Mouse (Mus musculus) kidney, embryonic 16.5 days (tissue): Measurements from ENCODE around the gene Gm45618. TPM values are rescaled to one million over a fixed set of nuclear protein-coding genes. Genes with fewer than 3 reads are reported as not detected.
"Not testable (repeated sequence)": the region's sequence is repeated elsewhere in the genome, so short reads cannot be mapped to it uniquely, and the experiment has no call there.

Experiments used
- ATAC-seq: fragments of 200-750 bp; cut with Nextera tagmentation; 2 replicates; pipeline ENCODE4 v1.8.0; 2017; ENCODE audit warnings: moderate TSS enrichment; ENCODE audit not compliant: low FRiP score, low TSS enrichment
- H3K27ac ChIP-seq: fragments of 300-500 bp; sonication (generic); 2 replicates; pipeline ENCODE4 v1.5.1; 2014; ENCODE audit warnings: low read length
- H3K27me3 ChIP-seq: fragments of 300-500 bp; sonication (generic); 2 replicates; pipeline ENCODE4 v1.6.1; 2014; ENCODE audit warnings: low read length, control low read depth, mixed read lengths; ENCODE audit not compliant: insufficient read depth
- H3K36me3 ChIP-seq: fragments of 300-500 bp; sonication (generic); 2 replicates; pipeline ENCODE4 v1.6.1; 2014; ENCODE audit warnings: low read length, control low read depth, mixed read lengths; ENCODE audit not compliant: insufficient read depth
- H3K4me1 ChIP-seq: fragments of 300-500 bp; sonication (generic); 2 replicates; pipeline ENCODE4 v1.6.1; 2014; ENCODE audit warnings: low read length, control low read depth, mixed read lengths; ENCODE audit not compliant: insufficient read depth
- H3K4me2 ChIP-seq: fragments of 300-500 bp; sonication (generic); replicated peaks from 2 replicates; pipeline ENCODE4 v1.6.1; 2014; ENCODE audit warnings: low read depth, low read length
- H3K4me3 ChIP-seq: fragments of 300-500 bp; sonication (generic); 2 replicates; pipeline ENCODE4 v1.5.1; 2014; ENCODE audit warnings: mild to moderate bottlenecking, low read length
- H3K9ac ChIP-seq: fragments of 300-500 bp; sonication (generic); replicated peaks from 2 replicates; pipeline ENCODE4 v1.6.1; 2014; ENCODE audit warnings: low read length
- H3K9me3 ChIP-seq: fragments of 300-500 bp; sonication (generic); 2 replicates; pipeline ENCODE4 v1.6.1; 2016; ENCODE audit warnings: low read length, control low read depth
- WGBS: fragments of 180-500 bp; shearing (Covaris S2); extraction: QIAGEN DNeasy Blood & Tissue Kit; methylation state at CpG from one replicate; pipeline ENCODE4 v1.1.7; 2014; 5-methylcytosine and 5-hydroxymethylcytosine counted together
- polyA plus RNA-seq: library from polyadenylated mRNA; unstranded; fragments of >200 nt; fragmentation: Nextera tagmentation; extraction: Ambion mirVana; gene quantifications from 2 replicates; pipeline ENCODE4 v1.2.1, GENCODE M21; 2015

Gene Gm45618
- not detected in 2 replicates for polyA plus RNA-seq

DNA sequence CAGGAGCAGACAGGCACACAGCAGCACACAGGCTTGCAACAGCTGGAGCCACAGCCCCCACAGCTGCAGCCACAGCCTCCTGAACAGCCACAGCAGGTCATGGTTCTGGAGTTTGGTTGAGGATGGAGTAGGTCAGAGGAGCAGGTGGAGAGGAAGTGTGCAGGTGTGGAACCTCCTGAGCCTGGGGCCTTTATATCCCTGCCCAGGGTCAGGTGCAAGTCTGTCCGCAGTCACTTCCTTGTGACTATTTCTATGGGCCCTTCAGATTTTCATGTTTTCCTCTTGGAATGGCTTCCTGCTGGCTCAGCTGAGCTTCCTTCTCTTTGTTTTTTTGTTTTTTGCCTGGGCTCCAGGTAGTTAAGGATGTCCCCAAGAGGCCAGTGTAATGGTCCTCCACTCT is at the start of gene Gm45618:
Gene Gm45618, minus strand, starts transcription at position 101 of the 400 bp plus-strand sequence.
- WGBS = 72% methylated on average over 1 of the region's 1 CpGs
- not testable (repeated sequence) for H3K9me3 ChIP-seq, H3K4me3 ChIP-seq, H3K9ac ChIP-seq, H3K27me3 ChIP-seq, ATAC-seq, H3K4me2 ChIP-seq, H3K27ac ChIP-seq, H3K4me1 ChIP-seq, H3K36me3 ChIP-seq

DNA sequence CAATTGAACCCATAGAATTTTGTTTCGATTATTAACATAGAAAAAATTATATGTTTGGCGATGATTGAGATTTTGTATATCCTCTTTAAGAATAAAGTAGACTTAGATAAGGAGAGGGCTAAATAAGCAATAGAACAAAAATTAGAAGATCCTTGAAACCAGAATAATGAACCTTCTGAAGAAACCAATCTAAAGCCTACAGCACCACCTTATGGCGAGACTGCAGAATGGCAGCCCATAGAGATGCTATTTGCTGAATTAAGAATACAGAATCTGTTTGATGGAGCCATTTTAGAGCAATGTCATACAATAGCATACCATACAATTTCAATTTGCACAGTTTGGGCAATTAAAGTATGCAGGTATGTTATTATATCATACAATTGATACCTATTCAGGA is 49.3 kb upstream of the Gm45618 start:
- Histone ChIP-seq H3K36me3 (no peaks in the 10 kb centered on the region), H3K4me3 (no peak overlapping the region), H3K4me1 (no peaks in the 10 kb centered on the region), H3K27ac (no peak overlapping the region), H3K9me3 (no peaks in the 10 kb centered on the region), H3K9ac (no peak overlapping the region), H3K27me3 (no peaks in the 10 kb centered on the region), H3K4me2 (no peak overlapping the region)
- 46% methylated on average over 3 of the region's 3 CpGs for WGBS
- no peak for ATAC-seq

DNA sequence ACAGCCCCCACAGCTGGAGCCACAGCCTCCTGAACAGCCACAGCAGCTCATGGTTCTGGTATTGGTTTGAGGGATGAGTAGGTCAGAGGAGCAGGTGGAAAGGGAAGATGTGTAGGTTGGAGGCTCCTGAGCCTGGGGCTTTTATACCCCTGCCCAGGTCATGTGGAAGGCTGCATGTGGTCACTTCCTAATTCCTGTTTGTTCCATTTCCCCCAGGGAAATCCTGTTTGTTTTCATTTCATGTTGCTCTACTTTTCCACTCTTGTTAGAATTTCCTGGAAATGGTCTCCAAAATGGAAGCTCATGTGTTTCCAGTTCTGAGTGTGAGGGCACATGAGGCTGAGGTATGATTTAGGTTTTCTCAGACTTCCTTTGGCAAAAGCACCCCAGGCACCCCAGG is 45.1 kb upstream of the Gm45618 start, which contains the start of gene Gm4553:
Gene Gm4553, minus strand, starts transcription at position 101 of the 400 bp plus-strand sequence.
- H3K4me1 ChIP-seq, H3K4me2 ChIP-seq, H3K4me3 ChIP-seq, H3K27me3 ChIP-seq, ATAC-seq, H3K9ac ChIP-seq, H3K27ac ChIP-seq, H3K9me3 ChIP-seq, H3K36me3 ChIP-seq: not testable (repeated sequence)

DNA sequence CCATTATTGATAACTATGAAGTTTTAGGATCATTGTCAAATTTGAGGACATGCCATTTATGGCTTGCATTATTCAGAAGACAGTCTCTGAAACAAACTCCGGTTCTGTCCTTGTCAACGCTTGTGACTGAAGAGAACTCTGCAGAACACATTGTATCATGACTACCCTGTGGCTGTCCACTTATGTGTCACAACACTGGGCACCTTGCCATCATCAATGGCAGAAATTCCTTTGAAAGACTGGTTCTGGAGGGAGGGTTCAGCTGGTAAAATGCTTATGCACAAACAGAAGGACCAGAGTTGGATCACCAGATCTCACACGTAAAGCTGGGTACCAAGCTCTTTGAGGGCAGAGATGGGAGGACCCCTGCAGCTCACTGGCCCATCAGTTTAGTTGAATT is 38.8 kb upstream of the Gm45618 start:
- ATAC-seq = no peak
- Histone ChIP-seq H3K4me3 (no peak overlapping the region), H3K4me1 (no peaks in the 10 kb centered on the region), H3K4me2 (no peak overlapping the region), H3K27ac (no peak overlapping the region), H3K36me3 (no peaks in the 10 kb centered on the region), H3K27me3 (no peaks in the 10 kb centered on the region), H3K9me3 (no peaks in the 10 kb centered on the region), H3K9ac (no peak overlapping the region)
- 95% methylated on average over 3 of the region's 3 CpGs for WGBS

DNA sequence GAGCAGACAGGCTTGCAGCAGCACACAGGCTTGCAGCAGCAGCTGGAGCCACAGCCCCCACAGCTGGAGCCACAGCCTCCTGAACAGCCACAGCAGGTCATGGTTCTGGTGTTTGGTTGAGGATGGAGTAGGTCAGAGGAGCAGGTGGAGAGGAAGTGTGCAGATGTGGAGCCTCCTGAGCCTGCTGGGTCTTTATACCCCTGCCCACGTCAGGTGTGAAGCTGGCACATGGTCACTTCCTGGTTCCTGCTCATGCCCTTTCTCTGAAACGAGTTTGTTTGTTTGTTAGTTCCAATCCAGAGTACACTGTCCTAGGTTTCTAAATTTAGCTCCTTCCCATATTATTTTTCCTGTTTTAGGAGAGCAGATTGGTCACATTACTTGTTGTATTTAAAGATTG is 36.5 kb upstream of the Gm45618 start, which contains the start of gene Gm29735:
Gene Gm29735, minus strand, starts transcription at position 101 of the 400 bp plus-strand sequence.
- not testable (repeated sequence) for H3K27me3 ChIP-seq, H3K4me1 ChIP-seq, H3K27ac ChIP-seq, H3K4me3 ChIP-seq, H3K4me2 ChIP-seq, H3K9me3 ChIP-seq, H3K36me3 ChIP-seq, H3K9ac ChIP-seq, ATAC-seq
- 30% methylated on average over 2 of the region's 2 CpGs for WGBS

DNA sequence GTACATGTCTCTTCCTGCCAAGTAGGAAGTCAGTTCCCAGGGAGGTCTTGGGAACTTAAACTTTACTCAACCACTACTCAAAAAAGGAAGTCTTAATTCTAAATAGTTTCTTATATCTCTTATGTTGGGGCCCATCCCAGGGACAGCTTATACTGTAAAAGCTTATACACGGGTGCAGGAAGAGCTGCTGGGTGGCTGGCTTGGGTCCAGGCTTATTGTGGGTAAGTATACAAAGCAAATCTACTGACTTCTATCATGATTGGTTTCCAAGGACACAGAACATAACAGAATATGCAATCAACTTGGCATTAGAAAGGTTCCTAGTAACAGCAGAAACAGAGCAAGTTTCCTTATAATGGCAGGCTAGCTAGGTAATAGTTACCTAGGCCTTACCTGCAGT is 34.8 kb upstream of the Gm45618 start:
- ATAC-seq = no peak
- Histone ChIP-seq H3K36me3 (no peaks in the 10 kb centered on the region), H3K9me3 (no peaks in the 10 kb centered on the region), H3K4me3 (no peak overlapping the region), H3K4me1 (no peaks in the 10 kb centered on the region), H3K27me3 (no peaks in the 10 kb centered on the region), H3K9ac (no peak overlapping the region), H3K27ac (no peak overlapping the region), H3K4me2 (no peak overlapping the region)
- 69% methylated on average over 1 of the region's 1 CpGs for WGBS

DNA sequence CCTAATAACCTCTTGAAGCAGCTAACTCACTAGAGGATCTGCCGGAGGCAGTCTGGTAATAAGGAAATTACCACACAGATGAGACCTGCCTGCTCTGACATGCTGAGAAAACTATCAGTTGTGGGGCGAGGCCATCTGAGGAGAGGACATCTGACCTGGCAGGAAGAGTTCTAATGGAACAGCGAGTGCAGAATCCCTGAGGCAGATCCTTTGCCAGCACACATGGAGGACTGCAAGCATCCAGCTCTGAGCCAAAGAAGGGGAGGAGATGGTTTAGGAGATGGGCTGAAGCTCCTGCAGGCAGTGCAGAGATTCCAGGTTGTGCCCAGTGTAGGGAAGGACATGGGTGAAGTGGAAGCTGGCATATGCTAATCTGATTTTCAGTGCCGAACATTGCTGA is 31.7 kb upstream of the Gm45618 start:
- Histone ChIP-seq H3K27me3 (no peaks in the 10 kb centered on the region), H3K36me3 (no peaks in the 10 kb centered on the region), H3K9me3 (no peaks in the 10 kb centered on the region), H3K4me1 (no peaks in the 10 kb centered on the region), H3K4me3 (no peak overlapping the region), H3K4me2 (no peak overlapping the region), H3K27ac (no peak overlapping the region), H3K9ac (no peak overlapping the region)
- no peak for ATAC-seq
- WGBS = 81% methylated on average over 4 of the region's 4 CpGs

DNA sequence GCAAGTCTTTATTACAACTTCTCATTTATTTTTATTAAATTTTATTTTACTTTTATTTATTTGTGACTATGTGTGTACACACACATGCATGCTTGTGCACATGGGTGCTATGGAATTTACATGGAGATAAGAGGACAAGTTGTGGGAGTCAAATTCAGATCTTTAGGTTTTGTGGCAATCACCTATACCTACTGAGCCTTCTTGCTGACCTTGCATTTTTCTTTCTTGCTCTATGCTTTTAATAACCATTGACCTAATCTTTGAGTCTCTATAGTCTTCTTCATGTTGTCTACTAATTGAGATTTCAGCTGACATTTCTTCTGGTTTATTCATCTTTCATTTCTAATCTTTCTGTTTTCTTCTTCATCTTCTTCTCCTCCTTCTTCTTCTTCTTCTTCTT is 28.1 kb upstream of the Gm45618 start:
- ATAC-seq = no peak
- no peak overlapping the region for H3K27ac ChIP-seq
- H3K9ac ChIP-seq = no peak overlapping the region
- no peak overlapping the region for H3K4me2 ChIP-seq
- H3K27me3 ChIP-seq = no peaks in the 10 kb centered on the region
- no peak overlapping the region for H3K4me3 ChIP-seq
- H3K36me3 ChIP-seq = no peaks in the 10 kb centered on the region
- H3K9me3 ChIP-seq = no peaks in the 10 kb centered on the region
- H3K4me1 ChIP-seq = no peaks in the 10 kb centered on the region

DNA sequence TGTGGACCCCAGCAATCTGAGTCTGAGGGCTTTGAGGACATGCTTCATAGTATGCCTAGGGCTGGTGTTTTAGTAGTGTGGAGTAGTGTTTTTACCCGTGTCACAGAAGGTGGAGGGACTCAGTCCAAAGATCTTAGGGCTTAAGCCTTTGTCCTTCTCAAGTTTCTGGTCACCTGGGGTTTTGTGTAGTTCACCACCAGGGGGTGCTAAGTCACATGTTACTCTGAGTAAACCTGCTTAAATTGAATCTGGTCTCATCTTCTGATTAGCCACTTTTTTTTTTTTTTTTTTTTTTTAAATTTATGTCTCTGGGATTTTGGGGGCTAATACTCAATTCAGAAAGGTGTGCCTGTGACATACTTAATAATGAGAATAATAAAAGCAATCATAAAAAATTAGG is 25.5 kb upstream of the Gm45618 start:
- Histone ChIP-seq H3K9ac (no peak overlapping the region), H3K36me3 (no peaks in the 10 kb centered on the region), H3K9me3 (no peaks in the 10 kb centered on the region), H3K27me3 (no peaks in the 10 kb centered on the region), H3K4me2 (no peak overlapping the region), H3K4me3 (no peak overlapping the region), H3K27ac (no peak overlapping the region), H3K4me1 (no peaks in the 10 kb centered on the region)
- ATAC-seq = no peak
- WGBS = 0% methylated on average over 1 of the region's 1 CpGs

DNA sequence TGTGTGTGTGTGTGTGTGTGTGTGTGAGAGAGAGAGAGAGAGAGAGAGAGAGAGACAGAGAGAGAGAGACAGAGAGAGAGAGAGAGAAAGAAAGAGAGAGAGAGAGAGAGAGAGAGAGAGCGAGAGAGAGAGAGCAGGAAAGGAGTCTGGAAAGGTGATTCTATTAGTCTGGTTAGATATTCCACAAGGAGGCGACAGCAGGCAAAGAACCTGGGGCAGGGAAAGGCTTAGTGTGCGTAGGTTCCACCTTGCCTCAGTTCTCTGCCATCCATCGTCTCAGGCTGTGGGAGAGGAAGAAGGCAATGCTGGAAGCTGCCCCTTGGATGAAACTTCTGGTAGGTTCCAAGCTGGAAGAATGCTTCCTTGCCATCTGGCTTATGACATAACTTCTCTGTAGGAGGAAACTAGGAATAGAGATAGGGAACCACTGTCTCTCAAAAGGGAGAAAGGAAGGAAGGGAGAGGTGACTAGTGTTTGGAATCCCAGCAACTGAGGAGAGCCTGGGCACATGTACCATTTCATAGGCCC is 24.9 kb upstream of the Gm45618 start:
- Histone ChIP-seq H3K9ac (no peak overlapping the region), H3K4me3 (no peak overlapping the region), H3K4me1 (no peaks in the 10 kb centered on the region), H3K9me3 (no peaks in the 10 kb centered on the region), H3K27me3 (no peaks in the 10 kb centered on the region), H3K36me3 (no peaks in the 10 kb centered on the region), H3K4me2 (no peak overlapping the region), H3K27ac (no peak overlapping the region)
- 37% methylated on average over 4 of the region's 4 CpGs for WGBS
- no peak for ATAC-seq
